Mouse (Mus musculus) small intestine, adult 2 months (tissue): Measurements from ENCODE around the gene Syne4.

Experiments used
- CTCF ChIP-seq: fragments of 200-500 bp; IDR thresholded peaks from 2 replicates; pipeline ENCODE4 v1.5.1; 2012; ENCODE audit warnings: low read depth, mild to moderate bottlenecking, control low read depth, inconsistent platforms, low read length, moderate library complexity, mixed read lengths; ENCODE audit not compliant: insufficient replicate concordance, insufficient read length; ENCODE audit errors: extremely low read depth
- POLR2A ChIP-seq: fragments of 200-500 bp; IDR thresholded peaks from 2 replicates; pipeline ENCODE4 v1.6.1; 2012; ENCODE audit warnings: low read depth, mild to moderate bottlenecking, control low read depth, inconsistent platforms, low read length, moderate library complexity

GRCm38 (mm10) chr7:30360028-30360427, 45.4 kb downstream of the Syne4 start:
- TF ChIP-seq POLR2A, result no peak
- TF ChIP-seq CTCF, result no peak
